Mouse (Mus musculus): ENCODE results near the gene Lect2.

The Lect2 gene

DNA sequence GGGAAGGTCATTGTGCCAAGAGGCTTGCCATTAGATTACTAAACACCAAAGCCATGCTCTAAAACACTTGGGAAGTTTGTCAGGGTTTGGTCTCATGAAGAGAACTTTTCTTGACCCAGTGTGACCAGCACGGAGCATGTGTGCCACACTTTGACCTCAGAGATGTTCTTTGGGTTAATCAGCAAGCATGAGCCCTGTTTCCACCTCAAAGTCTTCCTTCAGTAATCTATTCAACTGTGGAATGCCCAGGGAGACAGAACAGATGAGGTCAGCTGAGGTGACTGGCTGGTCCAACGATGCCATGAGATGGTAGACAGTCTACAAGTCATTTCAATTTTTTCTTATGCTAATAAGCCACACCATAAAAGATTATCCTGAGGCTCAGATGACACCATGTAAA, 38.5 kb downstream of the Lect2 start:
- no peak for DNase-seq (ENCODE audit: extremely low spot score, low spot score)

DNA sequence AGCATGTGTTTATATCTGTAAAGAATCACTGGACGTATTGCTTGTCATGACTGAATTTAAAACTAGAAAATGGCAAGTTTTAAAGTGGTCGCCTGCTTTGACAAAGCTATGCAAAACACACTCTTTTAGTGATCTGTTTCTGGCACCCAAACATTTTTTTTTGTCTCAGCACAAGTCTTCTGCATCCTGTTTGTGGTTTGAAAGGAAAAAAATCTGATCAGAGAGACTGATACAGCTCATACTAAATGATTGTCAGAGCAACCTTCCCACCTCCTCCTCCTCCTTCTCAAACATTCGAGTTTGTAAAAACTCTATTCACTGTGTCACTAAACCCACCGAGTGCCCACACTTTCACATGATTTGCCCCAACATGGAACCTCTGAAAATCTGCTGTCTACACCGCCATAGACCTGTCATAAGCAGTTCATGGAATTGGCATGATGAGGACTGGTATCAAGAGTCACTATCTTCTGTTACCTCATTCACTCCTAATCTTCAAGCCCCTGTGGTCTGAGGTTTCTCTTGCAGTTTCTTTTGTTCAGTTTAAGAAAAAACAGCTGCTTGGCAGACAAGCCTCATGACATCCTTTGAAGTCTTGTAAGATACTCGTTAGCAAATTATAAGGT, 41.3 kb downstream of the Lect2 start:
- no peak for DNase-seq (ENCODE audit: extremely low spot score, low spot score)

DNA sequence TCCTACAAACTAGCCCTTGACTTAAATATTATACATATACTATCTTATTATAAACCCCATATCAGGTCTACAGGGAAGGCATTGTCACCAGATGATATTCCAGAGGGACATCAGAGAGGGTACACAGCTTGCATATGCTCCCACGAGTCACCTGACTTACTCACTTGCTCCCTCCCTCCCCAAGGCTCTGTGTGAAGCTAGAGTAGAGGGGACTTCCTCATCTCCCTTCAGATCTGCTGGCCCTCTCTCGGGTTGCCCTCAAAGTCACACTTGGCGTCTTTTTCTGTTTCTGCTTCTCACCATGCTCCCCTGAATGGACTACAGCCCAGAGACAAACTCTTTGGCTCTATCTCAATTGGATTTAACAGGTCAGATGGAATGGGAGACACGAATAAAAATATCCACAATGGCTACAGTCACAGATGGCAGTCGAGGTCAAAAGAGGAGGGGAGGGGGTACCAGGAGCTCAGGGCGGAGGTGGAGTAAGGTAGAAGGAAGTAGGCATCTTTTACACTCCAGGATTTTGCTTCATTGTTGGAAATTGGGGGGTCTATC, 46.4 kb downstream of the Lect2 start:
- DNase-seq (ENCODE audit: extremely low spot score, low spot score): no peak

DNA sequence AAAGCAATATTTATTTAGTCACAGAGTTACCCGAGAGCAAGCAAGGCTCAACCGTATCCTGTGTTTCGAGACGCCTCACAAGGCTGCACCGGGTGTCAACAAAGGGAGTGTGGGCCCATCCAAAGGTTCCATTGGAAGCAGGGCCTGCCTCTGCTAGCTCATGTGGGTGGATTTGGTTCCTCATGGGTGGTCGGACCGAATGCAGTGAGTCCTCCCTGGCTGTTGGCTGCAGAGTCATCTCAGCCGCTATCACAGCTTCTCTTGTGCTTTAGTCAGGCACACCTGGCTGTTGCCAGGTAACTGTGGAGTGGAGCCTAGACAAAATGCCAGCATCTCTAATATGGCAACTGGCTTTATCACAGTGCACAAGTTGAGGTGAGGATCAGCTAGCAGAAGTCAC, 47.7 kb downstream of the Lect2 start:
- DNase-seq (ENCODE audit: extremely low spot score, low spot score): no peak

DNA sequence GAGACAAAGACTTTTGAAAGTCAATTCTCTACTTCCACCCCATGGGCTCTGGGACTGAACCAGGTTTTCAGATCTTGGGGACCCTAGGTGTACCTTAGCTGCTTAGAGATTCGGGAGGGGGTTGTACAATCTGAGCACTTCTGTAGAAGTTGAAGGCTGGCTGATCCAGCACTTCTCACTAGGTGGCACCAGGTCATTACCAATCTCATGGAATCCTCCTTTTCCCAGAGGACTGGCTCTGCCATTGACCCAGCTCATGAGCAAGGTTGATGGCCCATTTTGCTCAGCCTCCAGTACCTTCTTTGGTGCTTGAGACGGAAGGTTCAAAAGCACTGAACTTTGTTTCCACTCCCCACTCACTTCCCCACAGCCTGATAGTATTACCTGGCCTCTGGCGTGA, 48.2 kb downstream of the Lect2 start:
- no peak for DNase-seq (ENCODE audit: extremely low spot score, low spot score)

DNA sequence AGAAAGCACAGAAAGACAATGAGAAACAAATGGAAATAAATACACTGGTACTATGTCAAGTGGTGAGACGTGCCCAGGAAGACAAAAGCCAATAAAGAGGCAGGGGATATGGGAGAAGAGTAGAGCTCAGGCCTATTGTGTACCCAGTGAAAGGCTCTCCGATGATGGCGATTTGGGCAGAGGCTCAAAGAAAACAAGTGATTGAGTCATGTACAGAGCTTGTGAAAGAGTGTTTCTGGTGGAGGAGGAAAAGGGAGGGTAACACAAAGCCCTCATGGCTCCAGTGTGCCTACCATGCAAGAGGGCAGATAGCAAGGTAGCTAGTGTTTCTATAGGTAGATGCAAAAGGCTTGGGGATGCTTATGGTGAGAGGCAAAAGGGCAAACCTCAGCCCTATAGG, 53.9 kb downstream of the Lect2 start:
- no peak for DNase-seq (ENCODE audit: extremely low spot score, low spot score)
